Mouse (Mus musculus): ENCODE data around the gene Pigw. TPM values are rescaled to one million over a fixed set of nuclear protein-coding genes. Genes with fewer than 3 reads are reported as not detected.

Gene Pigw
- total RNA-seq, 2 experiments from 2014 or later = 3.3 to 4.6 TPM

DNA sequence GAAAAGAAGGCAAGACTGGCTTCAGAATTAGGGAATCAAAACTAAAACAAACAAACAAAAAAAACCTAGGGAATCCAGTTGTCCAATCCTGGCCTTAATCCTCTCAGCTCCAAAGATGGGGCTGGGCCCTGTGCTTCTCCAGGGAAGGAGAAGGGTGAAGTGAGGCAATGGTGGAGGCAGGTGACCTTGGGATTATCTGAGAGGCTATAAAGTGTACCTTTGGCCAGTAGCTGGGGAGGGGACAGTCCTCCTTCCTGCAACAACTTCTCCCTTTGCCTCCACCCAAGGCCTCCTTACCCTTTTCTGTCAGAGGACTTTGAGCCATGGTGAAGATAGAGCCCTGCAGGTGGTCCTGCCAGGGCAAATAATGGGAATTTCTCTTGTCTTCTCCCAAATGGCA is 52.6 kb downstream of the Pigw start:
- ATAC-seq (replicated peaks; ENCODE audit: poor library complexity) = no peak

Other genes starting within 250 kb of the Pigw start
- 6.9 and 7.6 TPM in 2 replicates for gene Mrm1, start 60.8 kb downstream of the Pigw start, total RNA-seq (2015)
- gene Mrm1, start 60.8 kb downstream of the Pigw start, total RNA-seq (2017) = 5.2 and 7.8 TPM in 2 replicates
- 21.0 and 23.1 TPM in 2 replicates for gene Dhrs11, start 51.3 kb downstream of the Pigw start, total RNA-seq (2015)
- gene Dhrs11, start 51.3 kb downstream of the Pigw start, total RNA-seq (2017) = 14.7 and 20.1 TPM in 2 replicates
- 118 and 133 TPM in 2 replicates for gene Ggnbp2, start 9.5 kb downstream of the Pigw start, total RNA-seq (2015)
- gene Ggnbp2, start 9.5 kb downstream of the Pigw start, total RNA-seq (2017) = 114 and 143 TPM in 2 replicates
- gene Myo19, start 137 bp downstream of the Pigw start, total RNA-seq (2015) = 6.6 and 9.0 TPM in 2 replicates
- gene Myo19, start 137 bp downstream of the Pigw start, total RNA-seq (2017) = 4.3 and 4.5 TPM in 2 replicates
- 43.9 and 48.9 TPM in 2 replicates for gene Znhit3, start 36.1 kb upstream of the Pigw start, total RNA-seq (2015)
- gene Znhit3, start 36.1 kb upstream of the Pigw start, total RNA-seq (2017) = 27.1 and 32.3 TPM in 2 replicates
- not detected in 2 replicates for gene Car4, start 77.5 kb upstream of the Pigw start, total RNA-seq (2015)
- not detected in 2 replicates for gene Car4, start 77.5 kb upstream of the Pigw start, total RNA-seq (2017)